Mouse (Mus musculus): Measurements from ENCODE around the gene Cyb561d1. TPM values are rescaled to one million over a fixed set of nuclear protein-coding genes. Genes with fewer than 3 reads are reported as not detected.

Cyb561d1 gene
- polyA plus RNA-seq, 1 experiment from 2014 or later, result 3.4 TPM

- Histone ChIP-seq H3K27me3 (peaks cover 14% of the 10 kb centered on the region), H3K9ac (peak overlapping the region; percentile 32), H3K4me2 (peak overlapping the region; percentile 97), H3K9me3 (no peaks in the 10 kb centered on the region), H3K36me3 (no peaks in the 10 kb centered on the region), H3K4me1 (peaks cover 26% of the 10 kb centered on the region), H3K27ac (no peak overlapping the region), H3K4me3 (peak overlapping the region; percentile 66)
- no peak for ATAC-seq (ENCODE audit: borderline replicate concordance, extremely low read depth, low FRiP score, low TSS enrichment)
- 5% methylated on average over 16 of the region's 16 CpGs for WGBS
These were observed 15.4 kb downstream of the Cyb561d1 start for GRCm38 (mm10) chr3:108185460-108186097.

GRCm38 (mm10) chr3:108184742-108185141 is 16.3 kb downstream of the Cyb561d1 start:
- Histone ChIP-seq H3K9ac (no peak overlapping the region), H3K9me3 (no peaks in the 10 kb centered on the region), H3K4me3 (no peak overlapping the region), H3K4me2 (no peak overlapping the region), H3K27ac (no peak overlapping the region), H3K36me3 (no peaks in the 10 kb centered on the region), H3K27me3 (peaks cover 14% of the 10 kb centered on the region), H3K4me1 (peaks cover 23% of the 10 kb centered on the region)
- WGBS, result 44% methylated on average over 3 of the region's 3 CpGs
- no peak for ATAC-seq (ENCODE audit: borderline replicate concordance, extremely low read depth, low FRiP score, low TSS enrichment)

- Histone ChIP-seq H3K9ac (no peak overlapping the region), H3K4me3 (no peak overlapping the region), H3K4me1 (peaks cover 13% of the 10 kb centered on the region), H3K36me3 (no peaks in the 10 kb centered on the region), H3K9me3 (no peaks in the 10 kb centered on the region), H3K27ac (no peak overlapping the region), H3K4me2 (no peak overlapping the region), H3K27me3 (peaks cover 15% of the 10 kb centered on the region)
- WGBS, result 50% methylated on average over 2 of the region's 2 CpGs
- no peak for ATAC-seq (ENCODE audit: borderline replicate concordance, extremely low read depth, low FRiP score, low TSS enrichment)
These were observed 20.5 kb downstream of the Cyb561d1 start for GRCm38 (mm10) chr3:108180514-108180913.

- Histone ChIP-seq H3K4me3 (no peak overlapping the region), H3K9me3 (no peaks in the 10 kb centered on the region), H3K4me1 (peaks cover 11% of the 10 kb centered on the region; the same call in 1 of the 2 replicates), H3K9ac (no peak overlapping the region), H3K27me3 (peaks cover 7% of the 10 kb centered on the region; the same call in 1 of the 2 replicates), H3K27ac (peak overlapping the region; percentile 3; the same call in 1 of the 2 replicates), H3K36me3 (no peaks in the 10 kb centered on the region), H3K4me2 (no peak overlapping the region)
- 35% methylated on average over 7 of the region's 7 CpGs for WGBS
- peak; percentile 88 for ATAC-seq (ENCODE audit: borderline replicate concordance, extremely low read depth, low FRiP score, low TSS enrichment)
These were observed 22.0 kb downstream of the Cyb561d1 start for GRCm38 (mm10) chr3:108178756-108179715.

- Histone ChIP-seq H3K27me3 (0 out of 2 replicates have a peak, but pooled peaks cover 7% of the 10 kb centered on the region), H3K4me3 (no peak overlapping the region), H3K9me3 (no peaks in the 10 kb centered on the region), H3K4me1 (peaks cover 10% of the 10 kb centered on the region; the same call in 1 of the 2 replicates), H3K27ac (no peak overlapping the region), H3K36me3 (no peaks in the 10 kb centered on the region), H3K9ac (no peak overlapping the region), H3K4me2 (no peak overlapping the region)
- 41% methylated on average over 13 of the region's 14 CpGs for WGBS
- no peak; the same call in 1 of the 2 replicates for ATAC-seq (ENCODE audit: borderline replicate concordance, extremely low read depth, low FRiP score, low TSS enrichment)
These were observed 26.1 kb downstream of the Cyb561d1 start for GRCm38 (mm10) chr3:108174672-108175531.

- Histone ChIP-seq H3K9me3 (no peaks in the 10 kb centered on the region), H3K27me3 (no peaks in the 10 kb centered on the region), H3K4me2 (no peak overlapping the region), H3K36me3 (no peaks in the 10 kb centered on the region), H3K4me1 (peaks cover 19% of the 10 kb centered on the region), H3K4me3 (no peak overlapping the region), H3K9ac (no peak overlapping the region), H3K27ac (no peak overlapping the region)
- ATAC-seq (ENCODE audit: borderline replicate concordance, extremely low read depth, low FRiP score, low TSS enrichment), result no peak
- 42% methylated on average over 3 of the region's 3 CpGs for WGBS
These were observed 31.8 kb downstream of the Cyb561d1 start for GRCm38 (mm10) chr3:108169199-108169598.

- H3K9me3 ChIP-seq, result no peaks in the 10 kb centered on the region
- H3K27me3 ChIP-seq, result no peaks in the 10 kb centered on the region; the same call in 1 of the 2 replicates
- peaks cover 19% of the 10 kb centered on the region for H3K4me1 ChIP-seq
- no peak overlapping the region for H3K4me3 ChIP-seq
- no peak overlapping the region for H3K4me2 ChIP-seq
- H3K9ac ChIP-seq, result no peak overlapping the region
- H3K27ac ChIP-seq, result no peak overlapping the region
- no peaks in the 10 kb centered on the region for H3K36me3 ChIP-seq
- WGBS, result 47% methylated on average over 14 of the region's 14 CpGs
- no peak for ATAC-seq (ENCODE audit: borderline replicate concordance, extremely low read depth, low FRiP score, low TSS enrichment)
These were observed 33.5 kb downstream of the Cyb561d1 start for GRCm38 (mm10) chr3:108167499-108167898.

- no peak overlapping the region for H3K4me2 ChIP-seq
- no peak overlapping the region for H3K4me3 ChIP-seq
- ATAC-seq (ENCODE audit: borderline replicate concordance, extremely low read depth, low FRiP score, low TSS enrichment), result peak; percentile 66; the same call in 1 of the 2 replicates
- H3K27ac ChIP-seq, result no peak overlapping the region
- H3K4me1 ChIP-seq, result peaks cover 19% of the 10 kb centered on the region
- no peaks in the 10 kb centered on the region for H3K36me3 ChIP-seq
- H3K27me3 ChIP-seq, result no peaks in the 10 kb centered on the region; the same call in 1 of the 2 replicates
- H3K9ac ChIP-seq, result no peak overlapping the region
- WGBS, result 25% methylated on average over 10 of the region's 11 CpGs
- no peaks in the 10 kb centered on the region for H3K9me3 ChIP-seq
These were observed 34.4 kb downstream of the Cyb561d1 start for GRCm38 (mm10) chr3:108166486-108167211.

GRCm38 (mm10) chr3:108165532-108166315 is 35.3 kb downstream of the Cyb561d1 start:
- peaks cover 19% of the 10 kb centered on the region for H3K4me1 ChIP-seq
- ATAC-seq (ENCODE audit: borderline replicate concordance, extremely low read depth, low FRiP score, low TSS enrichment), result peak; percentile 32; the same call in 1 of the 2 replicates
- H3K36me3 ChIP-seq, result no peaks in the 10 kb centered on the region
- no peaks in the 10 kb centered on the region; the same call in 1 of the 2 replicates for H3K27me3 ChIP-seq
- H3K9ac ChIP-seq, result no peak overlapping the region
- no peak overlapping the region for H3K4me2 ChIP-seq
- 52% methylated on average over 10 of the region's 10 CpGs for WGBS
- H3K9me3 ChIP-seq, result no peaks in the 10 kb centered on the region
- H3K27ac ChIP-seq, result no peak overlapping the region
- no peak overlapping the region for H3K4me3 ChIP-seq

GRCm38 (mm10) chr3:108164807-108165206 is 36.2 kb downstream of the Cyb561d1 start:
- WGBS, result 18% methylated on average over 9 of the region's 9 CpGs
- no peak overlapping the region for H3K9ac ChIP-seq
- H3K4me3 ChIP-seq, result 0 out of 2 replicates have a peak overlapping the region, but pooled peaks have one; percentile 15

More at GRCm38 (mm10) chr3:108164807-108165206, 36.2 kb downstream of the Cyb561d1 start:
- Histone ChIP-seq H3K36me3 (no peaks in the 10 kb centered on the region), H3K4me2 (peak overlapping the region; percentile 48), H3K4me1 (peaks cover 19% of the 10 kb centered on the region), H3K27me3 (no peaks in the 10 kb centered on the region; the same call in 1 of the 2 replicates), H3K9me3 (no peaks in the 10 kb centered on the region), H3K27ac (no peak overlapping the region)
- peak; percentile 52; the same call in 1 of the 2 replicates for ATAC-seq (ENCODE audit: borderline replicate concordance, extremely low read depth, low FRiP score, low TSS enrichment)

All from lung, embryonic 15.5 days (tissue).